Mouse (Mus musculus) limb, embryonic 14.5 days (tissue): ENCODE results near the gene Garnl3. TPM values are rescaled to one million over a fixed set of nuclear protein-coding genes. Genes with fewer than 3 reads are reported as not detected.

Experiments
- ATAC-seq: fragments of 200-750 bp; cut with Nextera tagmentation; 2 replicates; pipeline ENCODE4 v1.8.0; 2017; ENCODE audit warnings: low read depth, moderate number of reproducible peaks, moderate TSS enrichment; ENCODE audit not compliant: low FRiP score
- DNase-seq: peaks from one replicate; pipeline ENCODE4 v3.0.0-alpha.2; 2015; ENCODE audit warnings: low spot score
- H3K27ac ChIP-seq: fragments of 300-500 bp; sonication (generic); replicated peaks from 2 replicates; pipeline ENCODE4 v1.5.1; 2014; ENCODE audit warnings: low read depth, mild to moderate bottlenecking, low read length, moderate library complexity, mixed read lengths
- H3K27me3 ChIP-seq: fragments of 300-500 bp; sonication (generic); 2 replicates; pipeline ENCODE4 v1.6.1; 2014; ENCODE audit warnings: low read length, mixed read lengths; ENCODE audit not compliant: control insufficient read depth, insufficient read depth
- H3K36me3 ChIP-seq: fragments of 300-500 bp; sonication (generic); 2 replicates; pipeline ENCODE4 v1.6.1; 2014; ENCODE audit warnings: mild to moderate bottlenecking, low read length, moderate library complexity, mixed read lengths; ENCODE audit not compliant: control insufficient read depth, insufficient read depth
- H3K4me1 ChIP-seq: fragments of 300-500 bp; sonication (generic); 2 replicates; pipeline ENCODE4 v1.6.1; 2014; ENCODE audit warnings: antibody characterized with exemption, low read length, mixed read lengths; ENCODE audit not compliant: control insufficient read depth, insufficient read depth
- H3K4me2 ChIP-seq: fragments of 300-500 bp; sonication (generic); replicated peaks from 2 replicates; pipeline ENCODE4 v1.6.1; 2014; ENCODE audit warnings: low read depth, mild to moderate bottlenecking, low read length, moderate library complexity; ENCODE audit not compliant: severe bottlenecking
- H3K4me3 ChIP-seq: fragments of 300-500 bp; sonication (generic); replicated peaks from 2 replicates; pipeline ENCODE4 v1.5.1; 2014; ENCODE audit warnings: low read length
- H3K9ac ChIP-seq: fragments of 300-500 bp; sonication (generic); 2 replicates; pipeline ENCODE4 v1.6.1; 2014; ENCODE audit warnings: mild to moderate bottlenecking, low read depth, low read length, moderate library complexity; ENCODE audit not compliant: severe bottlenecking
- H3K9me3 ChIP-seq: fragments of 300-500 bp; sonication (generic); 2 replicates; pipeline ENCODE4 v1.6.1; 2016; ENCODE audit warnings: low read length; ENCODE audit not compliant: control insufficient read depth
- POLR2A ChIP-seq: fragments of 200-500 bp; IDR thresholded peaks from 2 replicates; pipeline ENCODE4 v1.8.0; 2012; ENCODE audit warnings: inconsistent platforms, mild to moderate bottlenecking, moderate library complexity, borderline replicate concordance; ENCODE audit not compliant: insufficient read depth, insufficient read length; ENCODE audit errors: extremely low read depth
- WGBS: fragments of 180-500 bp; shearing (Covaris S2); extraction: QIAGEN DNeasy Blood & Tissue Kit; methylation state at CpG from one replicate; pipeline ENCODE4 v1.1.7; 2014; 5-methylcytosine and 5-hydroxymethylcytosine counted together
- polyA plus RNA-seq, 2 experiments: library from polyadenylated mRNA; depleted of rRNA in 1 of 2; stranded (reverse) in 1 of 2; unstranded in 1 of 2; fragments of >200 nt; fragmentation: Nextera tagmentation in 1 of 2; extraction: Ambion mirVana in 1 of 2; gene quantifications; 2 replicates each; pipeline versions ENCODE4 v1.2.1 to v1.2.3; 2012 to 2014

Gene Garnl3
- polyA plus RNA-seq (2012; rRNA removed) (10.1 and 12.0 TPM in 2 replicates), polyA plus RNA-seq (2014; fragmentation: Nextera tagmentation; extraction: Ambion mirVana) (9.6 and 10.0 TPM in 2 replicates)

- H3K4me2 ChIP-seq = peak within 1 kb of the TSS; percentile 100
- H3K9ac ChIP-seq = peak within 1 kb of the TSS; percentile 67; the same call in 1 of the 2 replicates
- TF ChIP-seq POLR2A = no peak
- no peak within 1 kb of the TSS for H3K27ac ChIP-seq
- H3K36me3 ChIP-seq = no peaks in the 10 kb centered on the region
- H3K27me3 ChIP-seq = peaks cover 23% of the 10 kb centered on the region
- ATAC-seq = no peak; the same call in 1 of the 2 replicates
- no peaks in the 10 kb centered on the region for H3K9me3 ChIP-seq
- H3K4me3 ChIP-seq = peak within 1 kb of the TSS; percentile 80
- DNase-seq = peak; percentile 50
- WGBS = under 1% methylated on average over 22 of the region's 22 CpGs
- H3K4me1 ChIP-seq = peaks cover 9% of the 10 kb centered on the region
Observed at GRCm38 (mm10) chr2:33131500-33132092, at the start of gene Garnl3. Gene Garnl3 (minus strand): TSS chr2:33131654.

DNA sequence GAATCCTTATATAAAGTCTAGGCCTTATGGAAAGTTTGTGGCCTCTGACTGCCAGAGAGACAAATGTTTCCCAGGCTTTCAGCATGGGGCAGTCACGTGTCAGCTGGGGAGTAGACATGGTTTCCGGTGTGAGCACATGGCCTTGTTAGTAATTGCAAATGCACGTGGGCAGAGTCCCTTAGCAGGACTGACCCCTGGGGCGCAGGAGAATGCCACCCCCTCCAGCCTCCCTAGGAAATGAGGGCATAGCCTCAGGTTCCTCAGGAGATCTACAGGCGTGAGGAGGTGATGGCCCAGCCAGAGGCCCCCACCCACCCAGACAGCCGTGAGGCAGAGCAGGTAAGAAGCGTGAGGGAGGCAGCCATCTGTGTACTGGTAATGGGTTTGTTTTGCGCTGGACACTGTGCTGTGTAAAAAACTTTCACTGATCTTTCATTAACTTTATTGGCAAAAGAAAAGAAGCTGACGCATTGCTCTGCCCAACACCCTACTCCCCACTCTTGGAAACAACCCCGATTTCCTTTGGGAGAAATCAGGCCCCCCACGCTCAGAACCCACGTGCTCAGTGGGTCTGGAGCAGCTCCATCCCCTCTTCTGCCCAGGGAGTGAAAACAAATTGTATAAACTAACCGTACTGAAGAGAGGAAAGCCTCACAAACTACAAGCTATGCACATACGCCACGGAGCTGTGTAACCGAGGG, 48.6 kb upstream of the Garnl3 start:
- Histone ChIP-seq H3K4me3 (no peak overlapping the region), H3K9ac (no peak overlapping the region), H3K36me3 (no peaks in the 10 kb centered on the region), H3K9me3 (no peaks in the 10 kb centered on the region), H3K27ac (peak overlapping the region; percentile 92), H3K4me1 (peaks cover 38% of the 10 kb centered on the region), H3K27me3 (no peaks in the 10 kb centered on the region), H3K4me2 (peak overlapping the region; percentile 7; the same call in 1 of the 2 replicates)
- TF ChIP-seq POLR2A = no peak
- WGBS = 27% methylated on average over 16 of the region's 16 CpGs
- DNase-seq (peak; percentile 54), ATAC-seq (peak; percentile 52; the same call in 1 of the 2 replicates)

DNA sequence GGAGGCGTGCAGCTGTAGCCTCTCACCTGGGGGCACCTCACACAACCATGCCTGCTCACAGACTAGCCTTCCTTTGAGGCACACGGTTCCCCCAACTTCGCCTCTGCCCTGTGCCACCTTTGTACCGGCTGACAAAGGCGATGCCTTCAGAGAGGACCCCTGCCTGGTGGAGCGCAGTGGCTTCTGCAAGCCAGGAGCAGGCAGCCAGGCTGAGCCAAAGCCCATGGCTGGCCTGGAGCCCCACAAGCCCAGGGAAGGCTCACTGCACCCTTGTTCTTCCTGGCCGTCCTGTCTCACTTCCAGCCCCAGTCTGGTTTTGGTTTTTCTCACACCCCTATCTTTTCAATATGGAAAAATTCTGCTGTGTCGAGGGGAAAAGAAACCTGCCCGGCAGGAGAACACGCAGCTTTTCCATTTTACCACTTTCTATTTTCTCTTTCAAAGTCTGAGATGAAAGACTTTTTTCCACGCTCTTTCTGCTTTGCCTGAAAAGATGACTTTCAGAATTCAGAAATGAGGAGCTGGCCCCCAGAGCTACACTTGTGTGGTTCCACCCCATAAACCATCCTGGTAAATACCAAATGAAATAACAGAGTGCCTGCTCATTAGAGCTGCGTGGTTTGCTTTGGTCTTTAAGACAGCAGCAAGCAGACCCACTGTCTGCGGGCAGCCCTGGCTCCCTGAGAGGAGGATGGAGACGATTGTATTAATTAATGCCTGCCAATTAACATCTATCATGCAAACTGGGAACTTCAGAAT, 47.9 kb upstream of the Garnl3 start:
- H3K9ac ChIP-seq = no peak overlapping the region
- WGBS = 32% methylated on average over 13 of the region's 14 CpGs
- H3K27ac ChIP-seq = peak overlapping the region; percentile 92
- DNase-seq (no peak), ATAC-seq (peak; percentile 12; the same call in 1 of the 2 replicates)
- H3K27me3 ChIP-seq = no peaks in the 10 kb centered on the region
- H3K9me3 ChIP-seq = no peaks in the 10 kb centered on the region
- no peaks in the 10 kb centered on the region for H3K36me3 ChIP-seq
- no peak for TF ChIP-seq POLR2A
- peaks cover 34% of the 10 kb centered on the region for H3K4me1 ChIP-seq
- 0 out of 2 replicates have a peak overlapping the region, but pooled peaks have one; percentile 7 for H3K4me2 ChIP-seq
- H3K4me3 ChIP-seq = no peak overlapping the region

GRCm38 (mm10) chr2:33178243-33178932, 46.9 kb upstream of the Garnl3 start:
- H3K9me3 ChIP-seq = no peaks in the 10 kb centered on the region
- no peak overlapping the region for H3K4me2 ChIP-seq
- no peak for DNase-seq
- TF ChIP-seq POLR2A = no peak
- no peak for ATAC-seq
- H3K4me3 ChIP-seq = no peak overlapping the region
- H3K9ac ChIP-seq = no peak overlapping the region
- no peaks in the 10 kb centered on the region for H3K36me3 ChIP-seq
- WGBS = 58% methylated on average over 11 of the region's 11 CpGs
- H3K27ac ChIP-seq = peak overlapping the region; percentile 92
- H3K4me1 ChIP-seq = peaks cover 34% of the 10 kb centered on the region
- H3K27me3 ChIP-seq = no peaks in the 10 kb centered on the region
